Mouse (Mus musculus) liver, adult 2 months (tissue): ENCODE data around the gene Pdzph1. TPM values are rescaled to one million over a fixed set of nuclear protein-coding genes. Genes with fewer than 3 reads are reported as not detected.

Experiments used
- DNase-seq: peaks from one replicate; pipeline ENCODE4 v3.0.0-alpha.2; 2011; ENCODE audit warnings: low read depth, low spot score; ENCODE audit errors: extremely low read depth
- H3K27ac ChIP-seq: fragments of 200-500 bp; replicated peaks from 2 replicates; pipeline ENCODE4 v1.5.1; 2012; ENCODE audit warnings: low read depth, mild to moderate bottlenecking, control low read depth, inconsistent platforms, low read length; ENCODE audit not compliant: insufficient read depth
- H3K27me3 ChIP-seq: fragments of 200-500 bp; 2 replicates; pipeline ENCODE4 v1.6.1; 2012; ENCODE audit warnings: mild to moderate bottlenecking, moderate library complexity, low read length, inconsistent platforms; ENCODE audit not compliant: control insufficient read depth, insufficient read depth
- H3K36me3 ChIP-seq: fragments of 200-500 bp; 2 replicates; pipeline ENCODE4 v1.6.1; 2012; ENCODE audit warnings: low read length, inconsistent platforms; ENCODE audit not compliant: control insufficient read depth, insufficient read depth
- H3K4me1 ChIP-seq: fragments of 200-500 bp; 2 replicates; pipeline ENCODE4 v1.6.1; 2011; ENCODE audit warnings: low read length; ENCODE audit not compliant: control insufficient read depth, insufficient read depth
- H3K4me3 ChIP-seq: fragments of 200-500 bp; 2 replicates; pipeline ENCODE4 v1.5.1; 2011; ENCODE audit warnings: low read depth, mild to moderate bottlenecking, control low read depth, low read length, moderate library complexity; ENCODE audit not compliant: insufficient read depth
- H3K79me2 ChIP-seq: fragments of 200-500 bp; 2 replicates; pipeline ENCODE4 v1.6.1; 2012; ENCODE audit warnings: inconsistent platforms, mild to moderate bottlenecking, low read length, moderate library complexity; ENCODE audit not compliant: control insufficient read depth, insufficient read depth
- H3K9ac ChIP-seq: fragments of 200-500 bp; 2 replicates; pipeline ENCODE4 v1.6.1; 2012; ENCODE audit warnings: low read depth, mild to moderate bottlenecking, control low read depth, inconsistent platforms, low read length
- CTCF ChIP-seq: fragments of 200-500 bp; IDR thresholded peaks from 2 replicates; pipeline ENCODE4 v1.5.1; 2011; ENCODE audit warnings: low read depth, low read length, control low read depth
- POLR2A ChIP-seq: fragments of 200-500 bp; IDR thresholded peaks from 2 replicates; pipeline ENCODE4 v1.6.1; 2011; ENCODE audit warnings: low read length, control low read depth; ENCODE audit not compliant: insufficient read depth; ENCODE audit errors: extremely low read depth
- WGBS: fragments of 180-500 bp; shearing (Covaris S2); methylation state at CpG from one replicate; pipeline ENCODE4 v1.1.7; 2018; 5-methylcytosine and 5-hydroxymethylcytosine counted together
- polyA plus RNA-seq: library from polyadenylated mRNA; depleted of rRNA; stranded (reverse); fragments of >200 nt; gene quantifications from 2 replicates; pipeline ENCODE4 v1.2.3, GENCODE M21; 2012
- total RNA-seq: library from RNA; depleted of rRNA; stranded (reverse); fragments of >200 nt; gene quantifications from 2 replicates; pipeline ENCODE4 v1.2.3, GENCODE M21; 2014

Pdzph1 gene
- total and polyA plus RNA-seq, 2 experiments, result not detected

DNA sequence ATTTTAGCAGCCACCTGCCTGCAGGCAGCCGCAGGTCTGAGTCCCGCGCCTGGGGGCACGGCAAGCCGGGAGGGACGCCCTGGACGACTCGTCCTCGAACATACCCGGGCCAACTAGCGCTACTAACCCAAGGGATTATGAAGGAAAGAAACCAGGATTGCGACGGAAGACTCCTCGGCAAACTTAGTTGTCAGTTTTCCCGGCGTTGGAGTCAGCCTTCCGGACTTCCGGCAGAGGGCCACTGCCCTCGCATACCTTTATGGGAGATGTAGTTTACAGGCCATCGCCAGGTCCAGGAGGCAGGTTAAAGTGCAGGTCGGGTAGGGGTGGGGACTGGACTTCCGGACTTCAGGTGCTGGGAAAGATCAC, 21.9 kb upstream of the Pdzph1 start, which contains the start of gene Nudt12:
Gene Nudt12, minus strand, starts transcription at position 282 of the 369 bp plus-strand sequence.
- Histone ChIP-seq H3K4me3 (peak within 1 kb of the TSS; percentile 67), H3K27ac (peak within 1 kb of the TSS; percentile 98), H3K4me1 (peaks cover 5% of the 10 kb centered on the region; the same call in 1 of the 2 replicates), H3K79me2 (peaks cover 3% of the 10 kb centered on the region; the same call in 1 of the 2 replicates), H3K27me3 (no peaks in the 10 kb centered on the region), H3K9ac (peak within 1 kb of the TSS; percentile 81), H3K36me3 (peaks cover 13% of the 10 kb centered on the region)
- under 1% methylated on average over 22 of the region's 22 CpGs for WGBS
- TF ChIP-seq POLR2A, result 0 out of 2 replicates have a peak, but pooled peaks have one; percentile 18
- TF ChIP-seq CTCF, result peak; percentile 18
- DNase-seq, result peak; percentile 94

DNA sequence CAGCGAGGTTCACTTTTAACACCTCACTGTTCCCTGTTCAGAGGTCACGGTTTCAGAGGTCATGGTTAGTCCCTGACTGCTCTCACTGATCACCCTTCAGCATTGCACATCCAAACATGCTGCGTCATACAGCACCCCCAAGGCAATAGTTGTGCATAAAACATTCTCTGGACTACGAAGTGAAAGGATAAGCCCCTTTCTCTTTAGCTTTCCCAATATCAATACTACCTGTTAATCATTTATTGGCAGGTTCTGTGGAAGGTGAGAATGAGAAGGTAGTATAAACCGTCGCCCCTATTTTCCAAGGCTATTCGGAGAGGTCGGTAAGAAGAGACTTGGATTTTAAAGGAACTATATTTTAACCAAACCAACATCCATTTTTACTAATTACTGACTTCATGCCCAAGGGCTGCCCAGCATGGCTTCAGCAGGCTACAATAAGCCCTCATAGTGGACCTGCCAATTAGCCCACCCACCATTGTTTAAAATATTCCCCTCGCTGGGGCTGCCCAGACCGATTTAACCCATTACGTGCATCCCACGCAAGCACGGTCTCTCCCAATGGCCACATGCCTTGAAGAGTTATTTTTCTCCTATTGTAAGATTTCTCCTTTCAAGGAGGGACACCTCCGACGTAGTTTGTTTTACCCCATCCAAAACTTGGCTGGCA, 21.4 kb upstream of the Pdzph1 start:
- Histone ChIP-seq H3K79me2 (peaks cover 3% of the 10 kb centered on the region; the same call in 1 of the 2 replicates), H3K4me1 (peaks cover 5% of the 10 kb centered on the region; the same call in 1 of the 2 replicates), H3K27me3 (no peaks in the 10 kb centered on the region), H3K9ac (peak overlapping the region; percentile 81), H3K4me3 (peak overlapping the region; percentile 67), H3K27ac (peak overlapping the region; percentile 98), H3K36me3 (peaks cover 14% of the 10 kb centered on the region)
- peak; percentile 99 for DNase-seq
- no peak for TF ChIP-seq POLR2A
- TF ChIP-seq CTCF, result no peak
- whole genome bisulfite sequencing, result 3% methylated on average over 15 of the region's 15 CpGs

DNA sequence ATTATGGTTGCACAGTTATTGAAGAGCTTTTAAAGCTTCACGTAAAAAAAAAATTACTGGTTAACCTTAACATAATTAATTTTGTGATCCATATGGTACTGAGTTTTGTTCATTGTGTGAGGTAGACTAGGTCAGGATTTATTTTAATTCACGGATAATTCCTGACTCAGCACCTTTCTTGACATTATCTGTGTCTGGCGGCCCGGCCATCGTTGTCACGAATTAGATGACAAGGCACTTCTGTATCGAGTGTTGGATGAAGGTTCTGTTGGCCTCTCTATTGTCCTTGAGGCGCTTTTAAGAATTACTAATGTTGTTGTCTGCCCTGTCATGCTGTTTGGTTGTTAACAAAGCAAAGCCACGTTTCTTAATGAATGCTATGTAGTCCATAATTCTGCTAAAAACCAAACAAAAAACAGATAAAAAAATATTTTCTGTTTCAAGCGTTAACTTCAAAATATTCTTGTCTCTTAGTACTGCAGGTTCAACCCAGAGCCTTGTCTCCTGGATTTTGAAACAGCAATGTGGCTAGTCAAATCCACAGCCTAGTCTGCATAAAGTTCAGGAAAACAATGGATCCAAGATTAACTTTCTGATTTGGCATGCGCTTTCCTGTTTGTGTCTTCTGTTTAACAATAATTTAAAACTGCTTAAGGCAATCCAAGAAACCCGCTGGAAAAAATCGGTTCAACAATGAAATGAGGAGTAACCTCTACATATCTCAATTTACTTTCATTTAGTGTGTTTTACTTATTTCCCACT, 20.6 kb upstream of the Pdzph1 start:
- WGBS, result 32% methylated on average over 13 of the region's 13 CpGs
- peak overlapping the region; percentile 67 for H3K27ac ChIP-seq

DNA sequence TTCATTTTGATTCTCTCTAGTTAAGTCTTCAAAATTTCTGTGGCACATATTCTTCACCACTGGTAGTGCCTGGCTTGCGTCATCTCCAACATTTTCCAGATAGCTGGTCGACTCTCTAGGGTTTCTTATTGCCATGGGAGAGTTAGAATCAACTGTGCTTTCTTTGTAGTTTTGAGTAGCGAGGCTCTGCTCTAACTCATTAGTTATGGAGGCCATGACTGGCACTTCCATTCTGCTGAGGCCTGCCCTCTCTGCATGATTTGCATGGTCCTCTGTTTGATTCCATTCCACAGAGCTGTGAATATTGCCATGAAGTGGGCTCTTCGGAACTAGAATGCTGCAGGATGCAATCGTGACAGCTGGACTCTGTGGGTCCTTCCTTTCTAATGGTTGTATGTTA, 17.9 kb downstream of the Pdzph1 start:
- WGBS, result 74% methylated on average over 5 of the region's 5 CpGs
- H3K36me3 ChIP-seq, result no peaks in the 10 kb centered on the region
- H3K79me2 ChIP-seq, result no peaks in the 10 kb centered on the region
- H3K4me1 ChIP-seq, result no peaks in the 10 kb centered on the region
- no peaks in the 10 kb centered on the region for H3K27me3 ChIP-seq
- no peak for DNase-seq
- H3K27ac ChIP-seq, result no peak overlapping the region
- no peak overlapping the region for H3K9ac ChIP-seq
- TF ChIP-seq POLR2A, result no peak
- TF ChIP-seq CTCF, result no peak
- no peak overlapping the region for H3K4me3 ChIP-seq

More for the DNA sequence above, 20.6 kb upstream of the Pdzph1 start:
- Histone ChIP-seq H3K4me1 (peaks cover 5% of the 10 kb centered on the region; the same call in 1 of the 2 replicates), H3K9ac (no peak overlapping the region), H3K36me3 (peaks cover 18% of the 10 kb centered on the region), H3K4me3 (peak overlapping the region; percentile 27; the same call in 1 of the 2 replicates), H3K27me3 (no peaks in the 10 kb centered on the region), H3K79me2 (peaks cover 3% of the 10 kb centered on the region; the same call in 1 of the 2 replicates)
- TF ChIP-seq POLR2A (no peak), CTCF (no peak)
- peak; percentile 74 for DNase-seq

DNA sequence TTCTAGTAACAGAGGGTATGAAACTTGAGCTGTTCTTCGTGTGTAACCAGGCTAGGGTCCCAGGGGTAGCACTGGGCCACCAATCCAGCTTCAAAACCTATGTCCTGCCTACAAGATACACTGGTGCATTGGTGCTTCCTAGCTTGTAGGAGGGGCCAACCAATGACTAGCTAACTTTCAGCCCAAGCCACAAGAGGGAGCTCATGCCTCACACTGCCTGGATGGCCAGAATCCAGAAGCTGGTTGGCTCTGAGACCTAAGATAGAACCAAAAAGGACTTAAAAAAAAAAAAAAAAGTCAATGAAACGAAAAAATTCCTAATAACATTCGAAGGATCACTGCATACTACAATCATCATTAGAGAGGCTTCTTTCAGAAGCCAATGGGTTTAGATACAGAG, 31.3 kb downstream of the Pdzph1 start:
- TF ChIP-seq POLR2A, result no peak
- TF ChIP-seq CTCF, result peak; percentile 88
- 23% methylated on average over 3 of the region's 3 CpGs for WGBS
- no peak overlapping the region for H3K27ac ChIP-seq
- H3K4me3 ChIP-seq, result no peak overlapping the region
- H3K79me2 ChIP-seq, result no peaks in the 10 kb centered on the region
- no peaks in the 10 kb centered on the region for H3K27me3 ChIP-seq
- no peak overlapping the region for H3K9ac ChIP-seq
- no peaks in the 10 kb centered on the region for H3K36me3 ChIP-seq
- DNase-seq, result peak; percentile 57
- no peaks in the 10 kb centered on the region for H3K4me1 ChIP-seq
